Mouse (Mus musculus): ENCODE results near the gene Qrich2. TPM values are rescaled to one million over a fixed set of nuclear protein-coding genes. Genes with fewer than 3 reads are reported as not detected.

Qrich2 gene
- total and polyA plus RNA-seq, 3 experiments: 0.11 TPM; not detected in 2

DNA sequence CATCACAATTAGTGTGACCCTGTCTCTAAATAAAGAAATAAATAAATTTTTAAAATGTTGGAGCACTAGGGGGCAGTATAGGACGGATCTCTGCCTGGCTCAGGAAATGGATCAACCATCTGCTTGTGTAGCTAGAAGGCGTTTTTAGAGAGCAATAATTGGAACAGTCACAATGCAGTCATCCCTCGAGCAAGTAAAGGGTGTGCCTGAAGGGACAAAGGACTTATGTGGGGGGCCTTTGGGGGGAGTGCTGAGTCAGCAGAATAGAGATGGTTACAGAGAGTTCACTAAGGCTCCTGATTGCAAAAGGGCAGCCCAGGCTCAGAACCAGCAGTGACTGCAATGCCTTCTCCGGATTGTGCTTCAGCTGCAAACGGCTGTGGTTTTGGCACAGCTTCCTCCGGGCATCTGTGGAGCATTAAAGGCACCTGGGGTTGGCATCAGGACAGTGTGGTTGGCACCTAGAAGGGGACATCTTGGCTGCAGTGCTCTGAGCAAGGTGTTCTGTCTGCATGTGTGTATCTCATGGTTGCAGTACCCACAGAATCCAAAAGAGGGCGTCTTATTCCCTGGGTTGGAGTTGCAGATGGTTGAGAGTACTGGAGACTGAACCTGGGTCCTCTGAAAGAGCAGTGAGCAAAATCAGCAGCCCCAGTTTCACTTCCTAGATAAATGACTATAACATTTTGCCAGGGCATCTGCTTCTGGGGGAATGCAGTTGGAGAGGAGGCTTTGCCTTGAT, 35.1 kb upstream of the Qrich2 start:
- peak overlapping the region; percentile 34 for H3K27ac ChIP-seq (ENCODE audit: control insufficient read depth, low read depth, low read length)
- peak overlapping the region in 1 of 2 experiments; percentile 17; a peak in 2 of 4 replicates for H3K4me3 ChIP-seq (ENCODE audit: control insufficient read depth in 1 of 2, insufficient read depth in 1 of 2, low read depth in 2 of 2, low read length in 2 of 2)
- peaks cover 10 to 38% of the 10 kb centered on the region in 2 experiments for H3K4me1 ChIP-seq (ENCODE audit: control insufficient read depth in 1 of 2, insufficient read depth in 2 of 2, low read length in 2 of 2)
- no peaks in the 10 kb centered on the region for H3K27me3 ChIP-seq (ENCODE audit: control insufficient read depth in 1 of 2, insufficient read depth in 2 of 2, low read length in 2 of 2)
- DNase-seq (ENCODE audit: low read depth, low spot score): peak; percentile 89
- peak overlapping the region; percentile 37 for H3K9ac ChIP-seq (ENCODE audit: control insufficient read depth, low read depth, low read length, poor library complexity, severe bottlenecking)
- no peaks in the 10 kb centered on the region for H3K9me3 ChIP-seq (replicated peaks; ENCODE audit: insufficient read depth, low read length)
- peaks cover 0 to 20% of the 10 kb centered on the region in 2 experiments; a peak in 2 of 4 replicates for H3K36me3 ChIP-seq (ENCODE audit: control insufficient read depth in 1 of 2, insufficient read depth in 2 of 2, low read length in 2 of 2)
- no peaks in the 10 kb centered on the region; the same call in 1 of the 2 replicates for H3K79me2 ChIP-seq (ENCODE audit: control insufficient read depth, insufficient read depth, low read length, poor library complexity)
- TF ChIP-seq MAZ (IDR thresholded peaks at IDR 0.05; ENCODE audit: low read depth, low read length): 0 out of 2 replicates have a peak, but pooled peaks have one; percentile 17
- peak; percentile 54 to 90 (median 71) for TF ChIP-seq CTCF (IDR thresholded peaks at IDR 0.05 in 2 of 3, conservative IDR thresholded peaks at IDR 0.05 in 1 of 3; ENCODE audit: control insufficient read depth in 1 of 3, insufficient read depth in 1 of 3, low read depth in 2 of 3, low read length in 3 of 3, poor library complexity in 1 of 3, severe bottlenecking in 1 of 3)
- no peak for TF ChIP-seq MAX (IDR thresholded peaks at IDR 0.05; ENCODE audit: low read length)
- TF ChIP-seq TAL1 (IDR thresholded peaks at IDR 0.05; ENCODE audit: low read length): no peak
- no peak for TF ChIP-seq UBTF (IDR thresholded peaks at IDR 0.05; ENCODE audit: borderline replicate concordance, insufficient read depth, low read depth, low read length)
- peak; percentile 85 for TF ChIP-seq ZC3H11A (IDR thresholded peaks at IDR 0.05; ENCODE audit: low read depth, low read length)
- peak; percentile 44; the same call in 1 of the 2 replicates for TF ChIP-seq HCFC1 (IDR thresholded peaks at IDR 0.05; ENCODE audit: low read depth, low read length)
- no peak for TF ChIP-seq GATA1 (IDR thresholded peaks at IDR 0.05; ENCODE audit: low read depth, low read length)
- TF ChIP-seq MXI1 (IDR thresholded peaks at IDR 0.05; ENCODE audit: low read depth, low read length): peak; percentile 53
- TF ChIP-seq MYB (IDR thresholded peaks at IDR 0.05; ENCODE audit: low read depth, low read length): no peak
- peak; percentile 47; the same call in 1 of the 2 replicates for TF ChIP-seq ETS1 (IDR thresholded peaks at IDR 0.05; ENCODE audit: low read depth, low read length)
- TF ChIP-seq USF2 (IDR thresholded peaks at IDR 0.05; ENCODE audit: borderline replicate concordance in 1 of 2, insufficient read depth in 1 of 2, low read depth in 1 of 2, low read length in 2 of 2): no peak
- TF ChIP-seq ZMIZ1 (IDR thresholded peaks at IDR 0.05; ENCODE audit: low read depth, low read length): no peak
- no peak for TF ChIP-seq POLR2AphosphoS2 (IDR thresholded peaks at IDR 0.05; ENCODE audit: low read length)
- peak; percentile 87 for TF ChIP-seq RAD21 (IDR thresholded peaks at IDR 0.05; ENCODE audit: low read depth, low read length)
- TF ChIP-seq TBP (IDR thresholded peaks at IDR 0.05; ENCODE audit: low read depth, low read length): no peak
- no peak for TF ChIP-seq ZKSCAN1 (IDR thresholded peaks at IDR 0.05; ENCODE audit: low read depth, low read length)
- no peak for TF ChIP-seq KAT2A (conservative IDR thresholded peaks at IDR 0.05; ENCODE audit: low read depth, low read length)
- TF ChIP-seq MAFK (IDR thresholded peaks at IDR 0.05; ENCODE audit: borderline replicate concordance, low read depth, low read length): peak; percentile 100
- no peak for TF ChIP-seq USF1 (IDR thresholded peaks at IDR 0.05; ENCODE audit: low read depth, low read length)
- TF ChIP-seq POLR2A (IDR thresholded peaks at IDR 0.05; ENCODE audit: control insufficient read depth in 1 of 2, insufficient read depth in 1 of 2, low read depth in 1 of 2, low read length in 2 of 2, poor library complexity in 1 of 2): no peak
- peak; percentile 83 for TF ChIP-seq SMC3 (IDR thresholded peaks at IDR 0.05; ENCODE audit: low read depth, low read length)
- 0 out of 2 replicates have a peak, but pooled peaks have one; percentile 14 for TF ChIP-seq TCF12 (IDR thresholded peaks at IDR 0.05; ENCODE audit: low read depth, low read length)
- TF ChIP-seq MYC (IDR thresholded peaks at IDR 0.05; ENCODE audit: low read depth, low read length): no peak
- no peak for TF ChIP-seq JUND (IDR thresholded peaks at IDR 0.05; ENCODE audit: low read depth, low read length)
- TF ChIP-seq NELFE (IDR thresholded peaks at IDR 0.05; ENCODE audit: low read depth, low read length): peak; percentile 8; the same call in 1 of the 2 replicates
- no peak for TF ChIP-seq ELF1 (IDR thresholded peaks at IDR 0.05; ENCODE audit: low read depth, low read length)
- no peak for TF ChIP-seq ZNF384 (IDR thresholded peaks at IDR 0.05; ENCODE audit: low read depth, low read length)
- TF ChIP-seq E2F4 (IDR thresholded peaks at IDR 0.05; ENCODE audit: borderline replicate concordance, low read depth, low read length): no peak
- TF ChIP-seq SIN3A (IDR thresholded peaks at IDR 0.05; ENCODE audit: low read length): peak; percentile 21; the same call in 1 of the 2 replicates
- no peak for TF ChIP-seq GABPA (IDR thresholded peaks at IDR 0.05; ENCODE audit: low read depth, low read length)
- TF ChIP-seq RCOR1 (IDR thresholded peaks at IDR 0.05; ENCODE audit: low read depth, low read length): no peak
- TF ChIP-seq EP300 (IDR thresholded peaks at IDR 0.05; ENCODE audit: low read depth in 1 of 2, low read length in 2 of 2): no peak
- TF ChIP-seq MEF2A (IDR thresholded peaks at IDR 0.05; ENCODE audit: extremely low read depth, insufficient replicate concordance, low read depth, low read length, poor library complexity, severe bottlenecking): no peak
- TF ChIP-seq CHD2 (IDR thresholded peaks at IDR 0.05; ENCODE audit: low read length): no peak
- 0 out of 2 replicates have a peak, but pooled peaks have one; percentile 10 for TF ChIP-seq NRF1 (IDR thresholded peaks at IDR 0.05; ENCODE audit: insufficient read depth, low read depth, low read length, poor library complexity, severe bottlenecking)

All from MEL (cell line).